Mouse (Mus musculus): ENCODE measurements around the gene Ifnk. TPM values are rescaled to one million over a fixed set of nuclear protein-coding genes. Genes with fewer than 3 reads are reported as not detected.

The Ifnk gene
- polyA plus RNA-seq, 1 experiment: not detected

DNA sequence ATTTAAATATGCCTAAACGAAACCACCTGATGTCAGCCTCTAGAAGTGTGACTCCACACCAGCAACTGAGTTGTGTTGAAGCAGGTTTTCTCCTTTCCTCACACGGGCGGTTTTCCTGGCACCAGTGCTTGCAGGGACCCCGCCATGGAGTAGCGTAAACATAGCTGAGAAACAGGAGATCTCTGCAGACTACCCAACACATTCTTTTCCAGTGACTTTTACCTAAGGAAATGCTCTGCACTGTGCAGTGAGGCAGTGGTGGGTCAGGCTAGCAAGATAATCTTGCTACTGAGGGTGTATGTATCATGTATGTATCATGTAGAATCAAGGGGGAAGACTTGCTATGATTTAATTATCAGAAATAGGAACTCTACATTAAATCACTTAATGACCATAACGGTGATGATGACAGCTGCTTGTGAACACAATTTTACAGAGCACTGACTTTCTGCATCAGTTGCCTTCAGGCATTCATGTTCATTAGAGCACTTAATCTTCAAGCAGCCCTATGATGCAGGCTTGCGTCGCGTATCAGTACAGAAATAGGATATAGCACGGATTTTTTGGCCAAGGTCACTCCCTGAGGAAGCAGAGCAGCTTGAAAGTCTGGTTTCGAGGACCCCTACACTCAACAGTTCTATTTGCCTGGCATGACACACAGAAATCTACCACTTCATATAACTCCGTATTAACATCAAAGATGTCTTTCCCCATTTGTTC is 26.2 kb downstream of the Ifnk start:
- Histone ChIP-seq H3K4me3 (no peak overlapping the region), H3K27me3 (ENCODE audit: control insufficient read depth, insufficient read depth, insufficient read length) (no peaks in the 10 kb centered on the region), H3K4me2 (ENCODE audit: low read depth) (no peak overlapping the region), H3K36me3 (ENCODE audit: control insufficient read depth, insufficient read depth) (no peaks in the 10 kb centered on the region), H3K79me2 (ENCODE audit: control insufficient read depth, insufficient read depth) (no peaks in the 10 kb centered on the region), H3ac (ENCODE audit: control insufficient read depth, insufficient read length) (no peak overlapping the region)
- TF ChIP-seq MAX (IDR thresholded peaks at IDR 0.05; ENCODE audit: low read depth) (no peak), POLR2AphosphoS2 (IDR thresholded peaks at IDR 0.05; ENCODE audit: insufficient read length, low read depth) (no peak), USF1 (IDR thresholded peaks at IDR 0.05; ENCODE audit: low read depth) (no peak), TCF12 (IDR thresholded peaks at IDR 0.05; ENCODE audit: insufficient read depth, poor library complexity, severe bottlenecking) (no peak), CEBPB (IDR thresholded peaks at IDR 0.05; ENCODE audit: insufficient read depth, poor library complexity, severe bottlenecking) (no peak), TCF3 (IDR thresholded peaks at IDR 0.05; ENCODE audit: insufficient read length, low read depth) (no peak), REST (IDR thresholded peaks at IDR 0.05; ENCODE audit: insufficient read depth, insufficient read length) (no peak), SRF (IDR thresholded peaks at IDR 0.05; ENCODE audit: control insufficient read depth, insufficient read length, low read depth) (no peak)

GRCm38 (mm10) chr4:35187617-35188326 is 35.9 kb downstream of the Ifnk start:
- TF ChIP-seq MAX (IDR thresholded peaks at IDR 0.05; ENCODE audit: low read depth) (no peak), POLR2AphosphoS2 (IDR thresholded peaks at IDR 0.05; ENCODE audit: insufficient read length, low read depth) (no peak), REST (IDR thresholded peaks at IDR 0.05; ENCODE audit: insufficient read depth, insufficient read length) (no peak), MYOG (IDR thresholded peaks at IDR 0.05; ENCODE audit: control insufficient read depth in 1 of 3, insufficient read depth in 1 of 3, insufficient read length in 2 of 3, low read depth in 2 of 3) (no peak)

DNA sequence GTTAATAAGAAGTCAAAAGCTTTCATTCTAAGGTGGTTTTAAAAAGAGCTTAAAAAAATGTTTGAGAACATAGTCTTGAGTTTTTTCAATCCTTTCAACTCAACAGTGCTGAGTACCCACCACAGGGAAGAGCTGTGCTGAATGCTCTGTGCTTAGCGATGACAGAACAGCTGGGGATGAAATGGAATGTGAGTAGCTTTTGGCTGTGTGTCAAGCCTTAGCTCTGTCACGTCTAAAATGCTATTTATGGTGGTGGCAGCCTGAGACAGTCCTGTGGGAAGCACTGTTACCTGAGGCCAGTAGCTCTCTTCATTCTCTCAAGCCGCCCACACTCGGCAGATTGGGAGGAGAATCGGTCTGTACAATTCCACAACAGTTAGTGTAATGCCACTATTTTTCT is 37.9 kb downstream of the Ifnk start:
- H3K36me3 ChIP-seq (ENCODE audit: control insufficient read depth, insufficient read depth): peaks cover 17% of the 10 kb centered on the region
- no peaks in the 10 kb centered on the region for H3K79me2 ChIP-seq (ENCODE audit: control insufficient read depth, insufficient read depth)
- H3K27me3 ChIP-seq (ENCODE audit: control insufficient read depth, insufficient read depth, insufficient read length): no peaks in the 10 kb centered on the region
- no peak overlapping the region for H3K4me2 ChIP-seq (ENCODE audit: low read depth)
- TF ChIP-seq CEBPB (IDR thresholded peaks at IDR 0.05; ENCODE audit: insufficient read depth, poor library complexity, severe bottlenecking) (no peak), MYOD1 (IDR thresholded peaks at IDR 0.05; ENCODE audit: control insufficient read depth in 1 of 3, insufficient read length in 2 of 3, low read depth in 2 of 3) (peak in 1 of 3 experiments; percentile 47)
- H3ac ChIP-seq (ENCODE audit: control insufficient read depth, insufficient read length): no peak overlapping the region
- H3K4me3 ChIP-seq: no peak overlapping the region

More at GRCm38 (mm10) chr4:35187617-35188326, 35.9 kb downstream of the Ifnk start:
- H3K4me2 ChIP-seq (ENCODE audit: low read depth): no peak overlapping the region
- no peaks in the 10 kb centered on the region for H3K79me2 ChIP-seq (ENCODE audit: control insufficient read depth, insufficient read depth)
- peaks cover 8% of the 10 kb centered on the region for H3K36me3 ChIP-seq (ENCODE audit: control insufficient read depth, insufficient read depth)
- H3K27me3 ChIP-seq (ENCODE audit: control insufficient read depth, insufficient read depth, insufficient read length): no peaks in the 10 kb centered on the region
- H3ac ChIP-seq (ENCODE audit: control insufficient read depth, insufficient read length): no peak overlapping the region
- H3K4me3 ChIP-seq: no peak overlapping the region

- H3ac ChIP-seq (ENCODE audit: control insufficient read depth, insufficient read length): no peak overlapping the region
- no peak overlapping the region for H3K4me2 ChIP-seq (ENCODE audit: low read depth)
- no peaks in the 10 kb centered on the region for H3K27me3 ChIP-seq (ENCODE audit: control insufficient read depth, insufficient read depth, insufficient read length)
- no peak overlapping the region for H3K4me3 ChIP-seq
- H3K79me2 ChIP-seq (ENCODE audit: control insufficient read depth, insufficient read depth): no peaks in the 10 kb centered on the region
- peaks cover 21% of the 10 kb centered on the region for H3K36me3 ChIP-seq (ENCODE audit: control insufficient read depth, insufficient read depth)
- TF ChIP-seq TCF12 (IDR thresholded peaks at IDR 0.05; ENCODE audit: insufficient read depth, poor library complexity, severe bottlenecking) (no peak), E2F4 (IDR thresholded peaks at IDR 0.05; ENCODE audit: insufficient read depth) (no peak), MYOG (IDR thresholded peaks at IDR 0.05; ENCODE audit: control insufficient read depth in 1 of 3, insufficient read depth in 1 of 3, insufficient read length in 2 of 3, low read depth in 2 of 3) (no peak), CEBPB (IDR thresholded peaks at IDR 0.05; ENCODE audit: insufficient read depth, poor library complexity, severe bottlenecking) (no peak), USF1 (IDR thresholded peaks at IDR 0.05; ENCODE audit: low read depth) (no peak), TCF3 (IDR thresholded peaks at IDR 0.05; ENCODE audit: insufficient read length, low read depth) (no peak), MAX (IDR thresholded peaks at IDR 0.05; ENCODE audit: low read depth) (no peak)
These were observed 40.9 kb downstream of the Ifnk start for GRCm38 (mm10) chr4:35192725-35193124.

DNA sequence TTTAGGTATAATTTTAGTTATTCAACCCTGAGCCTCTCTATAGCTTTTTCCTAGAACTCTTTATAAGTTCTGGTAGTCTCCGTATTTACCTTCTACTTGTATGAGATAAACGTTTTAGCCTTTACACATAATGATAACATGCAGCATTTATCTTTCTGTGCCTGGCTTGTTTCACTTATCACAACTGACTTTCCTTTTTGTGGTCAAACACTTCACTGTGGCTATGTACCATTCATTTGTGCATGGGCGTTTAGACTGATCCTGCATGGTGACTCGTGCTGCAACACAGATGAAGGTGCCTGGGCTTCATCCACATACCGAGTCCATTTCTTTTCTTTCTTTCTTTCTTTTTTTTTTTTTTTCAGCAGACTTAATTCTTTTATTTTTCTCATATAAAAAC is 49.8 kb downstream of the Ifnk start:
- no peak overlapping the region for H3ac ChIP-seq (ENCODE audit: control insufficient read depth, insufficient read length)
- TF ChIP-seq TCF3 (IDR thresholded peaks at IDR 0.05; ENCODE audit: insufficient read length, low read depth) (no peak), USF1 (IDR thresholded peaks at IDR 0.05; ENCODE audit: low read depth) (no peak), POLR2AphosphoS2 (IDR thresholded peaks at IDR 0.05; ENCODE audit: insufficient read length, low read depth) (no peak), MYOG (IDR thresholded peaks at IDR 0.05; ENCODE audit: control insufficient read depth in 1 of 3, insufficient read depth in 1 of 3, insufficient read length in 2 of 3, low read depth in 2 of 3) (no peak)
- H3K27me3 ChIP-seq (ENCODE audit: control insufficient read depth, insufficient read depth, insufficient read length): no peaks in the 10 kb centered on the region
- H3K79me2 ChIP-seq (ENCODE audit: control insufficient read depth, insufficient read depth): no peaks in the 10 kb centered on the region
- H3K4me2 ChIP-seq (ENCODE audit: low read depth): no peak overlapping the region
- H3K36me3 ChIP-seq (ENCODE audit: control insufficient read depth, insufficient read depth): peaks cover 22% of the 10 kb centered on the region
- H3K4me3 ChIP-seq: no peak overlapping the region

Other genes starting within 250 kb of the Ifnk start
- gene Mob3b, start 5.4 kb downstream of the Ifnk start, polyA plus RNA-seq (2012; fragmentation: generic; extraction: Trizol): 0.12 TPM
- gene C9orf72, start 74.1 kb downstream of the Ifnk start, polyA plus RNA-seq (2012; fragmentation: generic; extraction: Trizol): 13.1 TPM